Mouse (Mus musculus) hematopoietic stem cell, adult 5-6 weeks (primary cell): ENCODE data around the gene Gm13030. TPM values are rescaled to one million over a fixed set of nuclear protein-coding genes. Genes with fewer than 3 reads are reported as not detected.
"Not testable (repeated sequence)": the region's sequence is repeated elsewhere in the genome, so short reads cannot be mapped to it uniquely, and the experiment has no call there.

Source experiments
- ATAC-seq, 2 experiments: fragments of 125-278 bp in 1 of 2; replicated peaks in 1 of 2; 2 replicates each; pipeline ENCODE4 v1.8.0; 2016 to 2017; ENCODE audit warnings: inconsistent platforms in 2 of 2, mild to moderate bottlenecking in 2 of 2, moderate number of reproducible peaks in 2 of 2, low read depth in 1 of 2, moderate TSS enrichment in 1 of 2; ENCODE audit not compliant: low FRiP score in 2 of 2, poor library complexity in 2 of 2, severe bottlenecking in 2 of 2, insufficient read depth in 1 of 2, low TSS enrichment in 1 of 2
- total RNA-seq: library from RNA; stranded (forward); fragments of 172-1452, 232-1000 nt; gene quantifications from 2 replicates; pipeline ENCODE4 v1.2.3, GENCODE M21; 2017

Gm13030 gene
- total RNA-seq, 1 experiment from 2014 or later, result not detected

DNA sequence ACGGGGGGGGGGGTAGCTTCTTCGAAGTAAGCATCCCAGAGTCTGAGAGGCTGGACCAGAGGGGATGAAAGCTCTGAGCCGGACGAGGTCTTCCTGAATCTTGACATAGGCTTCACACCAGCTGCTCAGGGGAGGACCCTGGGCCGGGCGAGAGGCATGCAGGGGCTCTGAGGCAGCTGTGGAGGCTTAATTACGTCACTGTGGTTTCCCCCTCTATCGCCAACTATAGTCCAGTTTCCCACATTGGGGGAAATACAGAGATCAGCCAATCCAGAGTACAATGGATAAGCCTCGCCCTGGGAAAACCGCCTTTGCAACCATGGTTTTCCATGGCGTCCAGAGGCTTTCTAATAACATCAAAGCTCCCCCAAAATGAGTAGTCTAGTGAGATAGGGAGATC is 46.6 kb downstream of the Gm13030 start:
- ATAC-seq, result peak in 1 of 2 experiments; percentile 29; a peak in 1 of 4 replicates

DNA sequence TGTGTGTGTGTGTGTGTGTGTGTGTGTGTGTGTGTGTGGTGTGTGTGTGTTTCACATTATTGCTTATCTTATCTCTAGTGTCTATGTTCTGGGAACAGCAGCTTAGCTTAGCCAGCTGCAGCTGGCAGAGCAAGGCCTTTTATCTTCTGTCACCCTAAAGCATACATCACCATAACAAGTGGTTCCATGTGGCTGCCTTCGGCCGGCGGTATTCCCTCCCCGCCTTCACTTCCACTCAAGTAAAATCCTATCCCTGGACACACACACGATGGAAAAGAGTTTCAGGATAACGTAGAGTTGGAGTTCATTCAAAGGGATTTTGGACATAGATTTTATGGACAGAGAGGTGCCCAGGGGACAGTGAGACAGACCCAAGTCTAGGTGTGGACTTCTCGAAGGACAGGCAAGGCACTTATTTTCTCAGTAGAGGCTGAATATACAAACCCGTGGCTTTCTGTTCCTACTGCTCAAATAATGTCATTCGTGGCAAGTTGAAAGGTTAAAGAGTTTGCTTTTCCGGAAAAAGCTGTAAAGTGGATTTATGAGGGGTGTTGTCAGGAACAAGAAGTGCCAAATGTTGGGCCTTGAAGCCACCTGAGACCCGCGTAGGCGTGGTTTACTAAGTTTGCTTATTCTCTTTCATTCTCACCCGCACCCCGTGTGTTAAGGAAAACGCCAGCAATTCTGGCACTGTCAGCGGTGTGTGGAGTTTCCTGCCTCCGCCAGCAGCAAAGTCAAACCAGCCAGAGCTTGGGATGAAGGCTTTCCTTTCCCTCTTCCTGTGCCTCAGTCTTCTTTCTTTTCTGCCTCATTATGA is 47.8 kb downstream of the Gm13030 start:
- ATAC-seq, result no peak

DNA sequence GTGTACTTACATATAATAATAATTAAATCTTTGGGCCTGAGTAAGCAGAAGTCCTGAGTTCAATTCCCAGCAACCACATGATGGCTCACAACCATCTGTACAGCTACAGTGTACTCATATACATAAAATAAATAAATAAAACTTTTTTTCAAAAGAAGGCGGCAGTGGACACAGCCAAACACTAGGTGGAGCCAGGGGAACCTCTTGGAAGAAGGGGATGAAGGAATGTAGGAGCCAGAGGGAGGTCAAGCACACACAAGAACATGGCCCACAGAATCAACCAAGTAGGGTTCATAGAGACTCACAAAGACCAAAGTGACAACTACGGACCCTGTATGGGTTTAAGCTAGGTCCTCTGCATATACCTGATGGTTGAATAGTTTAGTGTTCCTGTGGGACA is 49.1 kb downstream of the Gm13030 start:
- no peak for ATAC-seq

DNA sequence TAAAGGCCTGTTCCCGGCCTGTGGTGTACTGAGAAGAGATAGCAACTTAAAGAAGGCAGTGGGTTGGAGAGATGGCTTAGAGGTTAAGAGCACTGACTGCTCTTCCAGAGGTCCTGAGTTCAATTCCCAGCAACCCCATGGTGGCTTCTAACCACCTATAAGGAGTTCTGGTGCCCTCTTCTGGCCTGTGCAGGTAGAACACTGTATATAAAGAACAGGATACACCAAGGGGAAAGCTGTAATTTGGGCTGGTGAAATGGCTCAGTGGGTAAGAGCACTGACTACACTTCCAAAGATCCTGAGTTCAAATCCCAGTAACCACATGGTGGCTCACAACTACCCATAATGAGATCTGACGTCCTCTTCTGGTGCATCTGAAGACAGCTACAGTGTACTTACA is 49.6 kb downstream of the Gm13030 start:
- ATAC-seq, result not testable (repeated sequence)

DNA sequence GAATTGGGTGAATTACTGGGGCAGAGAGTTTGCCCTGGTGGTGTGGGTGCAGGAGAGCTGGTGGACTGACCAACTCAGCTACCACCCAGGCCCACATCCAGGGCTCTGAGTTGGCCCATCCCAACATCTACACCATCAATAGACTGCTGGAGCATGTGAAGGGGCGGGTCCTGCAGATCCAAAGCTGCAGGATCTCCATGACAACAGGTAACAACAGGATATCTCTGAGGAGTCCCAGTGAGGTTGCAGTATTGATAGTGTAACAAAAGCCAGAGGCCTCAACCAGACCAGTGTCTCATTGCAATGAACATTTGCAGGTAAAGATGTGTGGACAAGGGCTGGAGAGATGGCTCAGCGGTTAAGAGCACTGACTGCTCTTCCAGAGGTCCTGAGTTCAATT is 52.7 kb downstream of the Gm13030 start:
- ATAC-seq, result no peak

Other genes with a start within 250 kb of the Gm13030 start
- not detected in 2 replicates for gene Vwa5b1, start 238.1 kb downstream of the Gm13030 start, total RNA-seq
- not detected in 2 replicates for gene Pla2g2c, start 149.2 kb downstream of the Gm13030 start, total RNA-seq
- not detected in 2 replicates for gene Ubxn10, start 136.8 kb downstream of the Gm13030 start, total RNA-seq
- not detected in 2 replicates for gene Pla2g2f, start 116.3 kb downstream of the Gm13030 start, total RNA-seq
- gene Pla2g2d, start 98.2 kb downstream of the Gm13030 start, total RNA-seq, result not detected in 2 replicates
- gene Pla2g5, start 10.5 kb downstream of the Gm13030 start, total RNA-seq, result not detected in 2 replicates
- gene Pla2g2e, start 4.0 kb upstream of the Gm13030 start, total RNA-seq, result not detected in 2 replicates
- gene Otud3, start 40.0 kb upstream of the Gm13030 start, total RNA-seq, result 10.4 and 12.3 TPM in 2 replicates
- gene Rnf186, start 93.1 kb upstream of the Gm13030 start, total RNA-seq, result not detected in 2 replicates
- gene Tmco4, start 98.9 kb upstream of the Gm13030 start, total RNA-seq, result 14.0 and 22.8 TPM in 2 replicates
- not detected in 2 replicates for gene Htr6, start 201.6 kb upstream of the Gm13030 start, total RNA-seq
- 0.45 TPM in 1 of 2 replicates, not detected in the other for gene Nbl1, start 219.0 kb upstream of the Gm13030 start, total RNA-seq